Mouse (Mus musculus): ENCODE measurements around the gene Ugt2b37. TPM values are rescaled to one million over a fixed set of nuclear protein-coding genes. Genes with fewer than 3 reads are reported as not detected.

Gene Ugt2b37
- not detected for polyA plus RNA-seq (2017; shearing (Covaris generic))

DNA sequence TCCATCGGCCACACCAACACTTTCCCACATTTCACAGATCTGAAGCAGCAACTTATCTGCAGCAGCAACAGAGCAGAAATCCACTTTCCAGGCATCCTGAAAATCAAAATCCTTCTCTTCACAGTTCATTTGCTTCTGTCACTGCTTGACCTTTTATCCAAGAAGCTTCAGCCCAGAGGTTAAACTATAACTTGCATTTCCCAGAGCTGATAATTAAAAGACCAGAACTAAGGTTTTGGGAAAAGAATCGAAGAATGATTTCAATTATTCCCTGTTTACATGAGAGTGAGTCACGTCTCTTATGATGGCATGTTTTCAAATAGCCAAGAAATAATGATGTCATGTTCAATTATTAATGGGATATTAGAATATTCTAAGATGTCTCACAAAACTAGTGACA lies at the start of gene Ugt2b37:
TSS of gene Ugt2b37 (minus strand) at position 129 of the 400 bp plus-strand sequence.

Other genes with a start within 250 kb of the Ugt2b37 start
- not detected for gene Ugt2b36, start 162.2 kb downstream of the Ugt2b37 start, polyA plus RNA-seq (2017; shearing (Covaris generic))
- not detected for gene Ugt2b5, start 114.5 kb downstream of the Ugt2b37 start, polyA plus RNA-seq (2017; shearing (Covaris generic))
- not detected for gene Ugt2a3, start 82.4 kb upstream of the Ugt2b37 start, polyA plus RNA-seq (2017; shearing (Covaris generic))
- not detected for gene Ugt2b38, start 169.4 kb upstream of the Ugt2b37 start, polyA plus RNA-seq (2017; shearing (Covaris generic))
- gene Ugt2a2, start 227.5 kb upstream of the Ugt2b37 start, polyA plus RNA-seq (2017; shearing (Covaris generic)) = not detected
- gene Gm43638, start 232.0 kb upstream of the Ugt2b37 start, polyA plus RNA-seq (2017; shearing (Covaris generic)) = not detected
- not detected for gene Ugt2a1, start 236.1 kb upstream of the Ugt2b37 start, polyA plus RNA-seq (2017; shearing (Covaris generic))